Mouse (Mus musculus) olfactory bulb, adult 2 months (tissue): ENCODE results near the gene Stk11. TPM values are rescaled to one million over a fixed set of nuclear protein-coding genes. Genes with fewer than 3 reads are reported as not detected.

Experiments used
- H3K27ac ChIP-seq: fragments of 200-500 bp; 2 replicates; pipeline ENCODE4 v1.5.1; 2012; ENCODE audit warnings: low read depth, low read length; ENCODE audit not compliant: insufficient read depth
- H3K4me1 ChIP-seq: fragments of 200-500 bp; 2 replicates; pipeline ENCODE4 v1.6.1; 2012; ENCODE audit warnings: low read length; ENCODE audit not compliant: control insufficient read depth, insufficient read depth
- H3K4me3 ChIP-seq: fragments of 200-500 bp; 2 replicates; pipeline ENCODE4 v1.5.1; 2012; ENCODE audit warnings: mild to moderate bottlenecking, low read depth, low read length, moderate library complexity; ENCODE audit not compliant: insufficient read depth
- CTCF ChIP-seq: fragments of 200-500 bp; IDR thresholded peaks from 2 replicates; pipeline ENCODE4 v1.5.1; 2012; ENCODE audit warnings: low read depth, mild to moderate bottlenecking, low read length, moderate library complexity; ENCODE audit not compliant: insufficient read depth
- POLR2A ChIP-seq: fragments of 200-500 bp; IDR thresholded peaks from 2 replicates; pipeline ENCODE4 v1.6.1; 2012; ENCODE audit warnings: mild to moderate bottlenecking, low read depth, low read length, moderate library complexity; ENCODE audit not compliant: insufficient read depth
- WGBS: fragments of 180-500 bp; shearing (Covaris S2); methylation state at CpG from one replicate; pipeline ENCODE4 v1.1.7; 2018; 5-methylcytosine and 5-hydroxymethylcytosine counted together
- polyA plus RNA-seq: library from polyadenylated mRNA; stranded (reverse); fragments of >200 nt; gene quantifications from 2 replicates; pipeline ENCODE4 v1.2.4, GENCODE M21; 2012; ENCODE audit warnings: low replicate concordance; ENCODE audit not compliant: missing spikeins, insufficient read depth, insufficient read length

Gene Stk11
- polyA plus RNA-seq, 1 experiment = not detected

DNA sequence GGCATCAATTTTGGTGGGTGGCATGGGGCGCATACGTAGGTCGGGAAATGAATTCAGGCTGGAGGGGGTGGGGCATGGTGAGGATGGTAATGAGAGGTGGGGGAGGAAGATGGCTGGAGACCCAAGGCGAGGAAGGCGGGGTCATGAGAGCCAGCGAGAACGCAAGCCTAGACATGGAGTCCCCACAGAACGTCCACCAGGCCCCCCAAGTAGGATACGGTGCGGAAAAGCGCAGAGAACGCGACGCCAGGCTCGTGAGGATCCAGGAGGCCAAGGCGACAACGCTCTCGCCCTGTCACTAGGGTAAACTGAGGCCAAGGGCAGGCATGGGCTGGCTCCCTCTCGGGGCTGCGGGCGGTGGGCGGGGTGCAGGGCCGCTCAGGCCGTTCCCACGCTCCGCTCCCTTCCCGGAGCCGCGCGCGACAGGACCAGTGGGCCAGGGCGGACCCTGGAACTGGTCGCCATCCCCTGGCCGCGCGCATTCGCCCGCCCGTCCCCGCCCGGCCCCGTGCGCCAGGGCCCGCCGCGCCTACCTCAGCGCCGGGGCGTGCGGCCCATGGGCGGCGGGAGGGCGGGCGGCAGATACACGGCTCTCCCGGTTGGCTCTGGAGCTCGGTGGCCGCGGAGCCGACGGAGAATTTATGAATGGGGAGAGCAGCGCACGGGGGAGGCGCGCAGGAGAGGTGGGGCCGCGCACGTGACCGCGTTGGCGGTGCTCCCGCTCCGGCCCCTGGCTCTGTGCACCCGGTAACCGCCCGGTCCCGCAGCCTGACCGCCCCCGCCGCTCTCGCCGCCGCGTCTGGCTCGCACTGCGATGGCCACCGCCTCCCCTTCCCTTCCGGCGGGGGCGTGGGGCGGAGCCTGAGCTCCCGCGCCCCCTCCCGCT lies 23.2 kb downstream of the Stk11 start, which contains the start of gene Atp5d:
Gene Atp5d, plus strand, starts transcription at position 80 of the 886 bp plus-strand sequence.
- H3K4me3 ChIP-seq = peak within 1 kb of the TSS; percentile 89
- peaks cover 36% of the 10 kb centered on the region for H3K4me1 ChIP-seq
- WGBS = under 1% methylated on average over 86 of the region's 94 CpGs
- peak within 1 kb of the TSS; percentile 99 for H3K27ac ChIP-seq
- peak; percentile 87 for TF ChIP-seq POLR2A
- no peak for TF ChIP-seq CTCF

DNA sequence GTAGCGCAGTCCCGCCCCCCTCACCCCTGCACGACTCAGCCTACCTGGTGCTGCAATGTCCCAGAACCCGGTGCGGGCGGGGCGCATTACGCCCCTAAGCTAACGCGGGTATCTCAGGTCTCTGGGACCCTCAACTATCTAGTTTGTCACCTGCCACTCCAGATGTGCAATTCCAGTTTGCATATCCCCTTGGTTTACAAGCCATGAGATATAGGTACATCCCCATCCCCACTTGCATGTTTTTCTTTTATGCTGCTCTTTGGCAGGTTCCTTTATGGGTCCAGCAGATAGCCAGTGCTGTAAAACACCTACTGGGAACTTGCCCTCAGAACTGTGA lies 23.8 kb downstream of the Stk11 start:
- WGBS = 2% methylated on average over 10 of the region's 10 CpGs
- H3K4me3 ChIP-seq = peak overlapping the region; percentile 89
- peak overlapping the region; percentile 0; the same call in 1 of the 2 replicates for H3K27ac ChIP-seq
- peaks cover 42% of the 10 kb centered on the region for H3K4me1 ChIP-seq
- TF ChIP-seq POLR2A (no peak), CTCF (no peak)

GRCm38 (mm10) chr10:80139975-80140665 lies 24.5 kb downstream of the Stk11 start:
- WGBS = 77% methylated on average over 11 of the region's 11 CpGs
- no peak for TF ChIP-seq CTCF
- TF ChIP-seq POLR2A = no peak
- Histone ChIP-seq H3K27ac (no peak overlapping the region), H3K4me3 (no peak overlapping the region), H3K4me1 (peaks cover 43% of the 10 kb centered on the region)

DNA sequence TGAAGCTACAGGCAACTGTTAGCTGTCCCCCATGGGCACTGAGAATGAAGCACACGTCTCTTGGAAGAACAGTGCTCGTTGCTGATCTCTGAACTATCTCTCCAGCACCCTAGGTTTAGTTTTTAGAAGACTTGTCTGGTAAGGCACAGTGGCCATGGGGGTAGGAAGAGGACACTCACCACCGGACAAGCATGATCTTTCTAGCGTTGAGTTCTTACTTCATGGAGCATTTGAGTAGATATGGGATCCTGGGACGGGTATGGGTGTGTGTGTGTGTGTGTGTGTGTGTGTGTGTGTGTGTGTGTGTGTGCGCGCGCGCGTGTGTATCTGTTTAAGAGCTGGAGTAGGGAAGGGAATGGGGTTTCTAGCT lies 25.0 kb downstream of the Stk11 start, which contains the start of gene Cbarp:
Gene Cbarp, minus strand, starts transcription at position 170 of the 370 bp plus-strand sequence.
- Histone ChIP-seq H3K27ac (peak within 1 kb of the TSS; percentile 99), H3K4me1 (peaks cover 48% of the 10 kb centered on the region), H3K4me3 (peak within 1 kb of the TSS; percentile 38)
- TF ChIP-seq CTCF (no peak), POLR2A (no peak)
- 80% methylated on average over 10 of the region's 10 CpGs for WGBS

DNA sequence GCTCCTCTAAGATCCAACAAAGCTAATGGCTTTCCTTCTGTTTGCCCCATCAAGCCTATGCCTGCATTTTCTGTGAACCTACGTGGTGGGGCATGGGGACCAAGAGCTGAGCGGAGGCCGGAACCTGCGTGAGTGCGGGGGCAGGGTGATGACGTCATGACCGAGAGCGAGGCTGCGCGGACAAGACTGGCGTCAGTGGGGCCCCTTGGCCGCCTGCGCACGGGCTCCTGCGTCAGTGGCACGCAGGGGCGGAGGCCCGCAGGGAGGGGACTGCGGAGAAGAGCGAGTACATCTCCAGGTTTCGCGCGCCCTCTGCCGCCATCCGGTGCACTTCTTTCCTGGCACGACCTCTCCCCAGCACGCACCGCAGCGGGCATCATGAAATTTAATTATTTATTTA lies 25.6 kb downstream of the Stk11 start:
- peaks cover 53% of the 10 kb centered on the region for H3K4me1 ChIP-seq
- peak overlapping the region; percentile 99 for H3K27ac ChIP-seq
- TF ChIP-seq CTCF = peak; percentile 56; the same call in 1 of the 2 replicates
- TF ChIP-seq POLR2A = peak; percentile 38; the same call in 1 of the 2 replicates
- WGBS = under 1% methylated on average over 29 of the region's 29 CpGs
- peak overlapping the region; percentile 38 for H3K4me3 ChIP-seq

DNA sequence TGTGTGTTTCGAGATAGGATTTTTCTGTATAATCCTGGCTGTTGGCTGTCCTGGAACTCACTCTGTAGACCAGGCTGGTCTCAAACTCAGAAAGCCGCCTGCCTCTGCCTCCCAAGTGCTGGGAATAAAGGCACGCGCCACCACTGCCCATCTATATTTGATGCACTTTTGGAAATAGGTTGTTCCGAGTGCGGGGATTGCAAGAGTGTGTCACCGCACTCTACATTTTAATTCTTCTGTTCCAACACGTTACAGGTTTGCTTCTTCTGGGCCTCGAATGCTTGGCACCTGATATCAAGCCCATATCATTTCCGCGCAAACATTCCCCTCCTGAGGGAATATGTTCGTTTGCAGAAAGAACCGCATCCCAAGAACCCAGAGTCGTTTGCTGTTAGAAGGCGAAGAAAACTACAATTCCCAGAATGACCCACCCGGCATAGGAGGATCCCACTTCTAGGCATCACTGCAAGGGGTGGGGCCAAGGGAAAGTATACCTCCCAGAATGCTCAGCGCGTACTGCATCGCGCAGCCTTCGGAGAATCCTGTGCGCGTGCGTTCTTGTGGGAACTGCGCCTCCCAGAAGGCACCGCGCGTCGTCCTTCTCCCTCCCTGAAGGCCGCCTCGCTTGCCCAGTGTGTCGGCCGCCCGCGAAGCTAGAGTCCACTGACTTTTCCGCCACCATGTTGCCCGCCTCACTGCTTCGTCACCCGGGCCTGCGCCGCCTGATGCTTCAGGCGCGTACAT lies 26.4 kb downstream of the Stk11 start:
- peak overlapping the region; percentile 73 for H3K4me3 ChIP-seq
- H3K4me1 ChIP-seq = peaks cover 53% of the 10 kb centered on the region
- no peak for TF ChIP-seq CTCF
- peak; percentile 87 for TF ChIP-seq POLR2A
- under 1% methylated on average over 43 of the region's 43 CpGs for WGBS
- H3K27ac ChIP-seq = peak overlapping the region; percentile 99

- Histone ChIP-seq H3K4me3 (peak overlapping the region; percentile 73), H3K4me1 (peaks cover 54% of the 10 kb centered on the region), H3K27ac (peak overlapping the region; percentile 85)
- WGBS = 1% methylated on average over 15 of the region's 15 CpGs
- TF ChIP-seq CTCF (no peak), POLR2A (no peak)
Measured at GRCm38 (mm10) chr10:80142530-80142925, 26.9 kb downstream of the Stk11 start.

- Histone ChIP-seq H3K4me3 (no peak overlapping the region), H3K4me1 (peaks cover 55% of the 10 kb centered on the region)
- TF ChIP-seq POLR2A = no peak
Measured at GRCm38 (mm10) chr10:80143664-80144063, 28.1 kb downstream of the Stk11 start.

GRCm38 (mm10) chr10:80144159-80144558 lies 28.6 kb downstream of the Stk11 start:
- TF ChIP-seq POLR2A (no peak), CTCF (no peak)
- no peak overlapping the region for H3K27ac ChIP-seq
- 89% methylated on average over 12 of the region's 12 CpGs for WGBS
- H3K4me3 ChIP-seq = no peak overlapping the region
- peaks cover 52% of the 10 kb centered on the region for H3K4me1 ChIP-seq

More at GRCm38 (mm10) chr10:80143664-80144063, 28.1 kb downstream of the Stk11 start:
- H3K27ac ChIP-seq = no peak overlapping the region
- WGBS = 78% methylated on average over 7 of the region's 7 CpGs
